Mouse (Mus musculus) liver (tissue): Measurements from ENCODE around the gene Celf5.
"Not testable (repeated sequence)": the region's sequence is repeated elsewhere in the genome, so short reads cannot be mapped to it uniquely, and the experiment has no call there.

ENCODE experiments used
- DNase-seq: peaks from one replicate; pipeline ENCODE4 v3.0.0-alpha.2; 2020; ENCODE audit warnings: mixed read lengths

The Celf5 gene

GRCm38 (mm10) chr10:81450641-81451364, 31.7 kb downstream of the Celf5 start:
- no peak for DNase-seq

GRCm38 (mm10) chr10:81450140-81450539, 32.4 kb downstream of the Celf5 start:
- DNase-seq = peak; percentile 85

- not testable (repeated sequence) for DNase-seq
Measured at GRCm38 (mm10) chr10:81445516-81445915, 37.0 kb downstream of the Celf5 start.

GRCm38 (mm10) chr10:81441019-81441418, 41.5 kb downstream of the Celf5 start:
- DNase-seq = no peak

GRCm38 (mm10) chr10:81435436-81435835, 47.1 kb downstream of the Celf5 start:
- no peak for DNase-seq

GRCm38 (mm10) chr10:81434361-81435263, 47.9 kb downstream of the Celf5 start:
- peak; percentile 19 for DNase-seq

- peak; percentile 3 for DNase-seq
Measured at GRCm38 (mm10) chr10:81433541-81434289, 48.8 kb downstream of the Celf5 start.

GRCm38 (mm10) chr10:81432868-81433262, 49.6 kb downstream of the Celf5 start:
- peak; percentile 85 for DNase-seq

GRCm38 (mm10) chr10:81432169-81432867, 50.2 kb downstream of the Celf5 start:
- no peak for DNase-seq

GRCm38 (mm10) chr10:81431526-81432168, 50.9 kb downstream of the Celf5 start:
- DNase-seq = peak; percentile 6

GRCm38 (mm10) chr10:81430831-81431525, 51.5 kb downstream of the Celf5 start:
- DNase-seq = peak; percentile 43

- DNase-seq = peak; percentile 71
Measured at GRCm38 (mm10) chr10:81430141-81430830, 52.2 kb downstream of the Celf5 start.

- peak; percentile 90 for DNase-seq
Measured at GRCm38 (mm10) chr10:81429605-81430061, 52.9 kb downstream of the Celf5 start.

GRCm38 (mm10) chr10:81429092-81429491, 53.4 kb downstream of the Celf5 start:
- DNase-seq = no peak

GRCm38 (mm10) chr10:81428507-81428870, 54.0 kb downstream of the Celf5 start:
- no peak for DNase-seq

- DNase-seq = no peak
Measured at GRCm38 (mm10) chr10:81427804-81428506, 54.6 kb downstream of the Celf5 start.

- no peak for DNase-seq
Measured at GRCm38 (mm10) chr10:81427327-81427726, 55.2 kb downstream of the Celf5 start.

- DNase-seq = peak; percentile 54
Measured at GRCm38 (mm10) chr10:81426897-81427296, 55.6 kb downstream of the Celf5 start.

GRCm38 (mm10) chr10:81426081-81426671, 56.3 kb downstream of the Celf5 start:
- peak; percentile 5 for DNase-seq
